Mouse (Mus musculus) heart, embryonic 15.5 days (tissue): Measurements from ENCODE around the gene Terf2. TPM values are rescaled to one million over a fixed set of nuclear protein-coding genes. Genes with fewer than 3 reads are reported as not detected.

Experiments used
- ATAC-seq: fragments of 200-750 bp; cut with Nextera tagmentation; replicated peaks from 2 replicates; pipeline ENCODE4 v1.8.0; 2017; ENCODE audit warnings: low read depth, moderate TSS enrichment; ENCODE audit not compliant: insufficient number of reproducible peaks, insufficient read depth, low FRiP score
- H3K27ac ChIP-seq: fragments of 300-500 bp; sonication (generic); 2 replicates; pipeline ENCODE4 v1.5.1; 2015; ENCODE audit warnings: mild to moderate bottlenecking, inconsistent platforms
- H3K27me3 ChIP-seq: fragments of 300-500 bp; sonication (generic); 2 replicates; pipeline ENCODE4 v1.6.1; 2015; ENCODE audit warnings: inconsistent platforms
- H3K36me3 ChIP-seq: fragments of 300-500 bp; sonication (generic); 2 replicates; pipeline ENCODE4 v1.6.1; 2015; ENCODE audit warnings: mild to moderate bottlenecking, inconsistent platforms
- H3K4me1 ChIP-seq: fragments of 300-500 bp; sonication (generic); replicated peaks from 2 replicates; pipeline ENCODE4 v1.6.1; 2015; ENCODE audit warnings: inconsistent platforms
- H3K4me2 ChIP-seq: fragments of 300-500 bp; sonication (generic); 2 replicates; pipeline ENCODE4 v1.6.1; 2015; ENCODE audit warnings: inconsistent platforms, mild to moderate bottlenecking, moderate library complexity
- H3K4me3 ChIP-seq: fragments of 300-500 bp; sonication (generic); 2 replicates; pipeline ENCODE4 v1.5.1; 2015; ENCODE audit warnings: mild to moderate bottlenecking, inconsistent platforms
- H3K9ac ChIP-seq: fragments of 300-500 bp; sonication (generic); 2 replicates; pipeline ENCODE4 v1.6.1; 2015; ENCODE audit warnings: mild to moderate bottlenecking, inconsistent platforms
- H3K9me3 ChIP-seq: fragments of 300-500 bp; sonication (generic); replicated peaks from 2 replicates; pipeline ENCODE4 v1.6.1; 2016; ENCODE audit warnings: inconsistent platforms
- WGBS: fragments of 180-500 bp; shearing (Covaris S2); methylation state at CpG from one replicate; pipeline ENCODE4 v1.1.7; 2015; ENCODE audit warnings: mixed read lengths; 5-methylcytosine and 5-hydroxymethylcytosine counted together
- polyA plus RNA-seq: library from polyadenylated mRNA; unstranded; fragments of >200 nt; fragmentation: Nextera tagmentation; extraction: Ambion mirVana; gene quantifications from 2 replicates; pipeline ENCODE4 v1.2.1, GENCODE M21; 2015

Terf2 gene
- polyA plus RNA-seq, 1 experiment from 2014 or later = 9.5 TPM

DNA sequence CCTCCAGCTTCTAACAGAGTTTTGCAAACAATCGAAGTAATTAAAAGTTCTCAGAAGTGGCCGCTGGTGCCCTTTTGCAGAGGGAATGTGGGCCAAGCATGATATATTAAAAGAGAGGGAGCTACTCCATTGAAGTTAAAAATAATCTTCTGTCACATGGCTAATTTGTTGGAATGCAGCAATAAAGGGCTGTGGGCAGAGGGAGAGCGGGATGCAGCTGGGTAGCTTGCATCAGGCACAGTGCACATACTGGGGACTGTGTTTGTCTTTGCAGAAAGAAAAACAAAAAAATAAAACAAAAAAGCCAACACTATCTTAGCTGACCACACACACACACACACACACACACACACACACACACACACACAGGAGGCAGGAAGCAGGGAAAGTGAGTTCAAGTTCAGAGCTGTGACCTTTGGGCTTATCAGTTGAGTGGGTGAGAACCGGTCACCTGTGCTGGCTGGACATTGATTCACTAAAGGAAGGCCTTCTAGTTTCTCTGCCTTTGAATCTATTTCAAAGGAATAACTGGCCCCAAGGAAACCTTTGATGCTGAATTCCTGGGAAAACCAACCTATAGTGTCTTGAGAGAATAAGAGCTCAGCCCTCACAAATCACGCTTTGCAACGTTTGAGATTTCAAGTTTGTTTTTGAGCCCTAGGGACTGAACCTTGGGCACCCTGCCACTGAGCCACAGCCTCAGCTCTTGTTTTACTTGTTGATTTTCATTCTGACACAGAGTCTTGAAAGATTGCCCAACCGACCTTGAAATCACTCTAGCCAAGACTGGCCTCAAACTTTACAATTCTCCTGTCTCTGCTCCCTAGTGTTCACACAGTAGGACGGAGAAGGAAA is 33.1 kb upstream of the Terf2 start:
- Histone ChIP-seq H3K9me3 (no peaks in the 10 kb centered on the region), H3K4me1 (peaks cover 30% of the 10 kb centered on the region), H3K4me3 (no peak overlapping the region), H3K27ac (peak overlapping the region; percentile 82), H3K4me2 (peak overlapping the region; percentile 19; the same call in 1 of the 2 replicates), H3K36me3 (no peaks in the 10 kb centered on the region), H3K9ac (no peak overlapping the region), H3K27me3 (no peaks in the 10 kb centered on the region)
- 32% methylated on average over 8 of the region's 8 CpGs for WGBS
- peak; percentile 70 for ATAC-seq

GRCm38 (mm10) chr8:107124343-107124742 is 28.0 kb upstream of the Terf2 start:
- Histone ChIP-seq H3K4me2 (no peak overlapping the region), H3K27me3 (no peaks in the 10 kb centered on the region), H3K4me1 (peaks cover 17% of the 10 kb centered on the region), H3K4me3 (no peak overlapping the region), H3K9me3 (0 out of 2 replicates have a peak, but pooled peaks cover 3% of the 10 kb centered on the region), H3K36me3 (no peaks in the 10 kb centered on the region), H3K27ac (no peak overlapping the region), H3K9ac (no peak overlapping the region)
- WGBS = 70% methylated on average over 8 of the region's 8 CpGs
- ATAC-seq = no peak

DNA sequence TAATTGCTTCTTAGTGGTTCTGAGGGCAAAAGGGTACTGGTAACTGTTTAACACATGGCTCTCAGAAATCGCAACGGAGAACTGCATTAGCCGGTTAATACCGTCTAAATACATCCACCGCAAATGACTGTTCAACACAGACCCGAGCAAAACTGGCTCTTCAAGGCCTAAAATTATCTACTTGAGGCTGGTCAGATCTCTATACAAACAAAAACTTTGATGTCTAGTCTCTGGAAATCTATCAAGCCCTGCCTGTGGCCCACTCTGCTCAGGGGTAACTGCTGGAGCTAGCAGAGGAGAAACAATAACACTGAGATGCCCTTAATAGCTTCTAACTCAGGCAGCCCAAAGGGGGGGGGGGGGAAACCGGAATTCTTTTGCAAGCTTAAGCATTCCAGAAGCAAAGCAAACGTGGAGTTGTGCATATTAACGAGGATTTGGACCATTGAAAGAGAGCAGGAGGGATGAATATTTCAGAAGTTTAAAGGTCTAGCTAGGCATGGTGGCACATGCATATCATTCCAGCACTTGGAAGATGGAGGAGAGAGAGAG is 26.8 kb upstream of the Terf2 start:
- 32% methylated on average over 9 of the region's 9 CpGs for WGBS
- Histone ChIP-seq H3K27me3 (no peaks in the 10 kb centered on the region), H3K36me3 (no peaks in the 10 kb centered on the region), H3K9ac (no peak overlapping the region), H3K4me2 (no peak overlapping the region), H3K9me3 (0 out of 2 replicates have a peak, but pooled peaks cover 3% of the 10 kb centered on the region), H3K4me3 (no peak overlapping the region), H3K27ac (no peak overlapping the region), H3K4me1 (peaks cover 20% of the 10 kb centered on the region)
- no peak for ATAC-seq

- no peak for ATAC-seq
- no peak overlapping the region for H3K9ac ChIP-seq
- no peaks in the 10 kb centered on the region for H3K36me3 ChIP-seq
- WGBS = 88% methylated on average over 7 of the region's 7 CpGs
- no peak overlapping the region for H3K4me3 ChIP-seq
- H3K9me3 ChIP-seq = 0 out of 2 replicates have a peak, but pooled peaks cover 3% of the 10 kb centered on the region
- no peak overlapping the region for H3K27ac ChIP-seq
- no peaks in the 10 kb centered on the region for H3K27me3 ChIP-seq
- H3K4me1 ChIP-seq = peaks cover 20% of the 10 kb centered on the region
- H3K4me2 ChIP-seq = no peak overlapping the region
Measured at GRCm38 (mm10) chr8:107121681-107122291, 25.4 kb upstream of the Terf2 start.

DNA sequence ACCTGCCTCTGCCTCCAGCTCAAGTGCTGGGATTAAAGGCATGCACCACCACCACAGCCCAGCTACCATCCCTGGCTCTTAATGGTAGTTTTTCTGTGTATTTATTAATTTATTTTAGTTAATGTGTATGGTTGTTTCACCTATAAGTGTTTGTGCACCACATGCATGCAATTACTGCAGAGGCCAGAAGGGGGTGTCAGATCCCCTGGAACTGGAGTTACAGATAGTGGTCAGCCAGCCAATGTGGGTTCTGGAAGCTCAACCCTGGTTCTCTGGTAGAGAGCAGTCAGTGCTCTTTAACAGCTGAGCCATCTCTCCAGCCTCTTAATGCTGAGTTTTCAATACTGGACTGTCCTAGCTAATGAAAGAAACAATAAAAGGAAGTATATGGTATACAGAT is 24.5 kb upstream of the Terf2 start:
- H3K9me3 ChIP-seq = 0 out of 2 replicates have a peak, but pooled peaks cover 3% of the 10 kb centered on the region
- no peak overlapping the region for H3K27ac ChIP-seq
- no peak for ATAC-seq
- H3K4me3 ChIP-seq = no peak overlapping the region
- H3K36me3 ChIP-seq = no peaks in the 10 kb centered on the region
- H3K4me1 ChIP-seq = peaks cover 23% of the 10 kb centered on the region
- H3K27me3 ChIP-seq = no peaks in the 10 kb centered on the region
- H3K9ac ChIP-seq = no peak overlapping the region
- no peak overlapping the region for H3K4me2 ChIP-seq

DNA sequence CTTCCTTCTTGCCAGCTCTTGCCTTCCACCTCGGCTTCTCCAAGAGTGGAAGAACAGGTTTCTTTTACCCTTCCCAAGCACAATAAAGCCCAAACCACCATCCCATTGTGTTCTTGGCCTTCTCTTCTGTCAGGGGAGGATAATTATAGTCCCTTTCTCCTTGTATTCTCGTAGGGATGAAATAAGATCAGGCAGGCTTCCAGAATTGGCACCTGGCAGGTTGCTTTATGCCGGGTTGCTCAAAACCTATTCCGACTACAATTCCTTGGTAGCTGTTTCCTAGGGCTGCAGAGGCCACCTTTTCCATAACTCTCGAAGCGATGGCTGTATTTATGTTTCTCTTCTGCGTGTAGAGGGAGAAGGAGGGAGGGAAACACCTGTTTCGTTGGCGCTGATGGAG is 23.1 kb upstream of the Terf2 start:
- WGBS = 58% methylated on average over 9 of the region's 9 CpGs
- no peaks in the 10 kb centered on the region for H3K36me3 ChIP-seq

GRCm38 (mm10) chr8:107118803-107119233 is 22.5 kb upstream of the Terf2 start:
- WGBS = 46% methylated on average over 7 of the region's 7 CpGs
- H3K4me3 ChIP-seq = no peak overlapping the region
- H3K4me1 ChIP-seq = peaks cover 34% of the 10 kb centered on the region
- H3K27me3 ChIP-seq = no peaks in the 10 kb centered on the region
- 0 out of 2 replicates have a peak, but pooled peaks cover 3% of the 10 kb centered on the region for H3K9me3 ChIP-seq
- peak overlapping the region; percentile 68 for H3K27ac ChIP-seq
- ATAC-seq = no peak
- H3K9ac ChIP-seq = no peak overlapping the region
- no peaks in the 10 kb centered on the region for H3K36me3 ChIP-seq
- no peak overlapping the region for H3K4me2 ChIP-seq

More for the DNA sequence above, 23.1 kb upstream of the Terf2 start:
- ATAC-seq = no peak
- Histone ChIP-seq H3K9me3 (0 out of 2 replicates have a peak, but pooled peaks cover 3% of the 10 kb centered on the region), H3K27me3 (no peaks in the 10 kb centered on the region), H3K4me3 (no peak overlapping the region), H3K9ac (no peak overlapping the region), H3K27ac (peak overlapping the region; percentile 68), H3K4me2 (no peak overlapping the region), H3K4me1 (peaks cover 32% of the 10 kb centered on the region)

DNA sequence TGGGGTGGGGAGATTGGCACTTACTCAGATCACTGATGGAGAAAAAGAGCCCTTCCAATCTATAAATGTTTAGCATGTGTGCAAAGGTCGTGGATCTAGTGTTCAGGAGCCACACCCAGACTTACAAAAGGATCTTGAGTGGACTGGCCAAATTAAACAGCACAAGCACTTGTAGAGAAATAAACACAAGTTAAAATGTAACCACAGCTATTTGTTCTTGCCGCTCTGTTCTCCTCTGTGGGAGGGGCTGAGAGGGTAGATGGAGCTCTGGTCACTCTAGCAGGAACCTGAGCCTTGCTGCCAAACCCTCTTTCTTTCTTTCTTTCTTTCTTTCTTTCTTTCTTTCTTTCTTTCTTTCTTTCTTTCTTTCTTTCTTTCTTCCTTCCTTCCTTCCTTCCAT is 20.7 kb upstream of the Terf2 start:
- H3K27ac ChIP-seq = no peak overlapping the region
- H3K4me1 ChIP-seq = peaks cover 29% of the 10 kb centered on the region
- ATAC-seq = no peak
- no peaks in the 10 kb centered on the region for H3K36me3 ChIP-seq
- H3K4me3 ChIP-seq = no peak overlapping the region
- 45% methylated on average over 2 of the region's 2 CpGs for WGBS
- H3K9me3 ChIP-seq = 0 out of 2 replicates have a peak, but pooled peaks cover 3% of the 10 kb centered on the region
- H3K4me2 ChIP-seq = no peak overlapping the region
- H3K9ac ChIP-seq = no peak overlapping the region
- H3K27me3 ChIP-seq = no peaks in the 10 kb centered on the region

GRCm38 (mm10) chr8:107116023-107116422 is 19.7 kb upstream of the Terf2 start:
- H3K9me3 ChIP-seq = 0 out of 2 replicates have a peak, but pooled peaks cover 3% of the 10 kb centered on the region
- no peaks in the 10 kb centered on the region for H3K27me3 ChIP-seq
- no peak overlapping the region for H3K4me3 ChIP-seq
- no peaks in the 10 kb centered on the region for H3K36me3 ChIP-seq
- WGBS = 12% methylated on average over 11 of the region's 11 CpGs
- H3K9ac ChIP-seq = no peak overlapping the region
- peaks cover 29% of the 10 kb centered on the region for H3K4me1 ChIP-seq
- H3K27ac ChIP-seq = no peak overlapping the region
- no peak overlapping the region for H3K4me2 ChIP-seq
- ATAC-seq = no peak

- H3K4me2 ChIP-seq = peak overlapping the region; percentile 53
- no peaks in the 10 kb centered on the region for H3K9me3 ChIP-seq
- H3K9ac ChIP-seq = no peak overlapping the region
- peaks cover 29% of the 10 kb centered on the region for H3K4me1 ChIP-seq
- no peaks in the 10 kb centered on the region for H3K36me3 ChIP-seq
- WGBS = 47% methylated on average over 10 of the region's 10 CpGs
- H3K27me3 ChIP-seq = no peaks in the 10 kb centered on the region
- ATAC-seq = no peak
- peak overlapping the region; percentile 62 for H3K27ac ChIP-seq
- peak overlapping the region; percentile 6; the same call in 1 of the 2 replicates for H3K4me3 ChIP-seq
Measured at GRCm38 (mm10) chr8:107115008-107115320, 18.6 kb upstream of the Terf2 start.
